Mouse (Mus musculus) heart, embryonic 10.5 days (tissue): ENCODE results near the gene Magoh. TPM values are rescaled to one million over a fixed set of nuclear protein-coding genes. Genes with fewer than 3 reads are reported as not detected.

Experiments
- DNase-seq: peaks from one replicate; pipeline ENCODE4 v3.0.0-alpha.2; 2017; ENCODE audit warnings: low spot score
- H3K27ac ChIP-seq: fragments of 300-500 bp; sonication (generic); 2 replicates; pipeline ENCODE4 v1.5.1; 2016; ENCODE audit warnings: mild to moderate bottlenecking
- H3K27me3 ChIP-seq: fragments of 300-500 bp; sonication (generic); 2 replicates; pipeline ENCODE4 v1.6.1; 2016; ENCODE audit warnings: mild to moderate bottlenecking; ENCODE audit not compliant: poor library complexity, insufficient read depth, severe bottlenecking
- H3K36me3 ChIP-seq: fragments of 300-500 bp; sonication (generic); 2 replicates; pipeline ENCODE4 v1.6.1; 2016; ENCODE audit warnings: mild to moderate bottlenecking, moderate library complexity
- H3K4me1 ChIP-seq: fragments of 300-500 bp; sonication (generic); 2 replicates; pipeline ENCODE4 v1.6.1; 2016; ENCODE audit warnings: mild to moderate bottlenecking
- H3K4me3 ChIP-seq: fragments of 300-500 bp; sonication (generic); 2 replicates; pipeline ENCODE4 v1.5.1; 2016; ENCODE audit warnings: mild to moderate bottlenecking, moderate library complexity
- H3K9me3 ChIP-seq: fragments of 300-500 bp; sonication (generic); 2 replicates; pipeline ENCODE4 v1.6.1; 2016; ENCODE audit warnings: mild to moderate bottlenecking, moderate library complexity
- WGBS: fragments of 180-500 bp; shearing (Covaris S2); methylation state at CpG from one replicate; pipeline ENCODE4 v1.1.7; 2016; 5-methylcytosine and 5-hydroxymethylcytosine counted together
- polyA plus RNA-seq: library from polyadenylated mRNA; unstranded; fragments of >200 nt; fragmentation: Nextera tagmentation; extraction: Ambion mirVana; gene quantifications from 2 replicates; pipeline ENCODE4 v1.2.1, GENCODE M21; 2016

Magoh gene
- polyA plus RNA-seq, 1 experiment from 2014 or later = 160 TPM

DNA sequence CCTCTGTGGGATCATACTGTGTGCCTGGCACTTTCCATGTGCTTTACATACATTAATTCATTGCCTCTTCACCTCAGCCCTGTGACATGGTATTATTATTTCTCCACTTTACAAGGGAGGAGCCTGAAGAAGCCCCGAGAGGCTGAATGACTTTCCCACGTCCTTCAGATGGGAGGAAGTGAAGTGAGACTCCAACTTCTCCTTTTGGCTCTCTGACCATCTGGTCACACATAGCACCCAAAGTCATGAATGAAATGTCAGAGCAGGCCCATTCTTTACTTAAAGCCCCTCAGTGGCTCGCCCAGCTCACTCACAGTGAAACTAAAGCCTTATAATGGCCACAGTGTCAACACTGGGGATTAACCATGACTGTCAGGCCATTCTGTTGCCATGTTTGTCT lies 55.7 kb downstream of the Magoh start:
- Histone ChIP-seq H3K27me3 (peaks cover 3% of the 10 kb centered on the region; the same call in 1 of the 2 replicates), H3K4me3 (no peak overlapping the region), H3K36me3 (no peaks in the 10 kb centered on the region), H3K9me3 (no peaks in the 10 kb centered on the region), H3K27ac (no peak overlapping the region), H3K4me1 (no peaks in the 10 kb centered on the region)
- 68% methylated on average over 3 of the region's 3 CpGs for WGBS
- DNase-seq = no peak

Other genes with a start within 250 kb of the Magoh start
- 0.14 and 0.25 TPM in 2 replicates for gene Dmrtb1, start 195.5 kb upstream of the Magoh start, polyA plus RNA-seq
- gene Lrp8, start 77.5 kb upstream of the Magoh start, polyA plus RNA-seq = 1.8 and 2.6 TPM in 2 replicates
- gene 0610037L13Rik, start 10.1 kb downstream of the Magoh start, polyA plus RNA-seq = 94.4 and 102 TPM in 2 replicates
- gene Cpt2, start 43.9 kb downstream of the Magoh start, polyA plus RNA-seq = 50.6 and 67.0 TPM in 2 replicates
- gene Slc1a7, start 88.6 kb downstream of the Magoh start, polyA plus RNA-seq = not detected in 2 replicates
- gene Podn, start 216.7 kb downstream of the Magoh start, polyA plus RNA-seq = 0.21 and 0.48 TPM in 2 replicates